Mouse (Mus musculus) hindbrain, embryonic 11.5 days (tissue): ENCODE measurements at regions not wholly inside any gene's neighbourhood (a gene's known extent, or its start where the extent isn't known, plus 50 kb on each side); places are given as distances from the start of the nearest gene placed in this dataset.

ENCODE experiments used
- ATAC-seq: fragments of 200-750 bp; cut with Nextera tagmentation; 2 replicates; pipeline ENCODE4 v1.8.0; 2017; ENCODE audit warnings: mild to moderate bottlenecking, moderate TSS enrichment, moderate library complexity; ENCODE audit not compliant: low FRiP score
- DNase-seq: peaks from one replicate; pipeline ENCODE4 v3.0.0-alpha.2; 2015; ENCODE audit warnings: low spot score
- H3K27ac ChIP-seq: fragments of 300-500 bp; sonication (generic); 2 replicates; pipeline ENCODE4 v1.5.1; 2014; ENCODE audit warnings: mild to moderate bottlenecking, low read depth, low read length
- H3K27me3 ChIP-seq: fragments of 300-500 bp; sonication (generic); 2 replicates; pipeline ENCODE4 v1.6.1; 2014; ENCODE audit warnings: mild to moderate bottlenecking, low read length, moderate library complexity, mixed read lengths; ENCODE audit not compliant: control insufficient read depth, insufficient read depth
- H3K36me3 ChIP-seq: fragments of 300-500 bp; sonication (generic); 2 replicates; pipeline ENCODE4 v1.6.1; 2014; ENCODE audit warnings: mild to moderate bottlenecking, low read length, moderate library complexity, mixed read lengths; ENCODE audit not compliant: control insufficient read depth, insufficient read depth
- H3K4me1 ChIP-seq: fragments of 300-500 bp; sonication (generic); replicated peaks from 2 replicates; pipeline ENCODE4 v1.6.1; 2014; ENCODE audit warnings: low read length, mixed read lengths; ENCODE audit not compliant: control insufficient read depth, insufficient read depth
- H3K4me2 ChIP-seq: fragments of 300-500 bp; sonication (generic); replicated peaks from 2 replicates; pipeline ENCODE4 v1.6.1; 2014; ENCODE audit warnings: mild to moderate bottlenecking, low read depth, low read length
- H3K4me3 ChIP-seq: fragments of 300-500 bp; sonication (generic); 2 replicates; pipeline ENCODE4 v1.5.1; 2014; ENCODE audit warnings: low read depth, low read length
- H3K9ac ChIP-seq: fragments of 300-500 bp; sonication (generic); 2 replicates; pipeline ENCODE4 v1.6.1; 2014; ENCODE audit warnings: low read depth, low read length
- H3K9me3 ChIP-seq: fragments of 300-500 bp; sonication (generic); 2 replicates; pipeline ENCODE4 v1.6.1; 2016; ENCODE audit warnings: low read length; ENCODE audit not compliant: control insufficient read depth
- WGBS: fragments of 180-500 bp; shearing (Covaris S2); extraction: QIAGEN DNeasy Blood & Tissue Kit; methylation state at CpG from one replicate; pipeline ENCODE4 v1.1.7; 2014; 5-methylcytosine and 5-hydroxymethylcytosine counted together

- Histone ChIP-seq H3K27me3 (no peaks in the 10 kb centered on the region), H3K4me2 (no peak overlapping the region), H3K4me3 (no peak overlapping the region), H3K27ac (no peak overlapping the region), H3K4me1 (no peaks in the 10 kb centered on the region), H3K9me3 (no peaks in the 10 kb centered on the region), H3K9ac (no peak overlapping the region), H3K36me3 (no peaks in the 10 kb centered on the region)
- no peak for ATAC-seq
- whole genome bisulfite sequencing = 60% methylated on average over 9 of the region's 9 CpGs
- DNase-seq = no peak
These were observed 94.1 kb downstream of the Etaa1 start for GRCm38 (mm10) chr11:17859364-17860131.

GRCm38 (mm10) chr11:17864833-17865397 lies 88.8 kb downstream of the Etaa1 start:
- peak; percentile 62 for DNase-seq
- Histone ChIP-seq H3K27ac (0 out of 2 replicates have a peak overlapping the region, but pooled peaks have one; percentile 6), H3K36me3 (no peaks in the 10 kb centered on the region), H3K4me3 (no peak overlapping the region), H3K9ac (no peak overlapping the region), H3K4me1 (no peaks in the 10 kb centered on the region; the same call in 1 of the 2 replicates), H3K9me3 (no peaks in the 10 kb centered on the region), H3K27me3 (no peaks in the 10 kb centered on the region), H3K4me2 (no peak overlapping the region)
- WGBS = 32% methylated on average over 4 of the region's 4 CpGs
- ATAC-seq = peak; percentile 90

GRCm38 (mm10) chr11:17870690-17871089 lies 83.0 kb downstream of the Etaa1 start:
- DNase-seq (no peak), ATAC-seq (no peak)
- no peaks in the 10 kb centered on the region for H3K4me1 ChIP-seq
- no peak overlapping the region for H3K4me2 ChIP-seq
- H3K36me3 ChIP-seq = no peaks in the 10 kb centered on the region
- H3K9ac ChIP-seq = no peak overlapping the region
- no peaks in the 10 kb centered on the region for H3K9me3 ChIP-seq
- H3K4me3 ChIP-seq = no peak overlapping the region
- no peaks in the 10 kb centered on the region for H3K27me3 ChIP-seq
- 90% methylated on average over 2 of the region's 2 CpGs for WGBS
- H3K27ac ChIP-seq = no peak overlapping the region

- H3K9me3 ChIP-seq = no peaks in the 10 kb centered on the region
- H3K9ac ChIP-seq = no peak overlapping the region
- 86% methylated on average over 7 of the region's 7 CpGs for WGBS
- H3K4me1 ChIP-seq = no peaks in the 10 kb centered on the region
- H3K27me3 ChIP-seq = no peaks in the 10 kb centered on the region
- H3K27ac ChIP-seq = no peak overlapping the region
- DNase-seq = no peak
- ATAC-seq = no peak
- H3K36me3 ChIP-seq = no peaks in the 10 kb centered on the region
- H3K4me3 ChIP-seq = no peak overlapping the region
- no peak overlapping the region for H3K4me2 ChIP-seq
These were observed 81.8 kb downstream of the Etaa1 start for GRCm38 (mm10) chr11:17871920-17872319.

GRCm38 (mm10) chr11:17883276-17883675 lies 70.4 kb downstream of the Etaa1 start:
- ATAC-seq = no peak
- no peaks in the 10 kb centered on the region for H3K27me3 ChIP-seq
- no peak overlapping the region for H3K9ac ChIP-seq
- no peak overlapping the region for H3K27ac ChIP-seq
- no peaks in the 10 kb centered on the region for H3K4me1 ChIP-seq
- no peak for DNase-seq
- H3K4me3 ChIP-seq = no peak overlapping the region
- WGBS = 76% methylated on average over 1 of the region's 1 CpGs
- H3K36me3 ChIP-seq = no peaks in the 10 kb centered on the region
- no peak overlapping the region for H3K4me2 ChIP-seq
- no peaks in the 10 kb centered on the region for H3K9me3 ChIP-seq
